Mouse (Mus musculus): ENCODE measurements around the gene Mecr. TPM values are rescaled to one million over a fixed set of nuclear protein-coding genes. Genes with fewer than 3 reads are reported as not detected.

The Mecr gene
- polyA plus RNA-seq, 1 experiment from 2014 or later, result 29.9 TPM

- Histone ChIP-seq H3K27me3 (ENCODE audit: control insufficient read depth, insufficient read depth, low read length) (no peaks in the 10 kb centered on the region), H3K4me3 (replicated peaks; ENCODE audit: low read depth, low read length) (no peak overlapping the region), H3K9me3 (ENCODE audit: control insufficient read depth, low read length) (no peaks in the 10 kb centered on the region), H3K4me1 (ENCODE audit: control insufficient read depth, insufficient read depth, low read length) (peaks cover 14% of the 10 kb centered on the region; the same call in 1 of the 2 replicates), H3K36me3 (ENCODE audit: control insufficient read depth, insufficient read depth, low read length) (peaks cover 21% of the 10 kb centered on the region), H3K4me2 (ENCODE audit: low read length) (no peak overlapping the region), H3K27ac (replicated peaks; ENCODE audit: low read depth, low read length) (no peak overlapping the region), H3K9ac (replicated peaks; ENCODE audit: low read length) (no peak overlapping the region)
- DNase-seq, result no peak
- WGBS, result 75% methylated on average over 6 of the region's 6 CpGs
- no peak for ATAC-seq (ENCODE audit: low FRiP score, low TSS enrichment)
Measured at GRCm38 (mm10) chr4:131906423-131906822, 63.2 kb downstream of the Mecr start.

- Histone ChIP-seq H3K4me3 (replicated peaks; ENCODE audit: low read depth, low read length) (no peak overlapping the region), H3K4me1 (ENCODE audit: control insufficient read depth, insufficient read depth, low read length) (peaks cover 14% of the 10 kb centered on the region; the same call in 1 of the 2 replicates), H3K27ac (replicated peaks; ENCODE audit: low read depth, low read length) (no peak overlapping the region), H3K4me2 (ENCODE audit: low read length) (no peak overlapping the region), H3K9ac (replicated peaks; ENCODE audit: low read length) (no peak overlapping the region), H3K36me3 (ENCODE audit: control insufficient read depth, insufficient read depth, low read length) (peaks cover 11% of the 10 kb centered on the region), H3K9me3 (ENCODE audit: control insufficient read depth, low read length) (no peaks in the 10 kb centered on the region), H3K27me3 (ENCODE audit: control insufficient read depth, insufficient read depth, low read length) (peaks cover 5% of the 10 kb centered on the region; the same call in 1 of the 2 replicates)
- no peak for DNase-seq
- no peak for ATAC-seq (ENCODE audit: low FRiP score, low TSS enrichment)
- 95% methylated on average over 3 of the region's 3 CpGs for WGBS
Measured at GRCm38 (mm10) chr4:131907912-131908311, 64.6 kb downstream of the Mecr start.

- peak overlapping the region; percentile 13; the same call in 1 of the 2 replicates for H3K4me2 ChIP-seq (ENCODE audit: low read length)
- peaks cover 19% of the 10 kb centered on the region for H3K4me1 ChIP-seq (ENCODE audit: control insufficient read depth, insufficient read depth, low read length)
- WGBS, result 16% methylated on average over 19 of the region's 21 CpGs
- H3K4me3 ChIP-seq (replicated peaks; ENCODE audit: low read depth, low read length), result no peak overlapping the region
- no peak for ATAC-seq (ENCODE audit: low FRiP score, low TSS enrichment)
- no peaks in the 10 kb centered on the region for H3K36me3 ChIP-seq (ENCODE audit: control insufficient read depth, insufficient read depth, low read length)
- peaks cover 25% of the 10 kb centered on the region for H3K27me3 ChIP-seq (ENCODE audit: control insufficient read depth, insufficient read depth, low read length)
- DNase-seq, result peak; percentile 63
- H3K27ac ChIP-seq (replicated peaks; ENCODE audit: low read depth, low read length), result no peak overlapping the region
- no peak overlapping the region for H3K9ac ChIP-seq (replicated peaks; ENCODE audit: low read length)
- H3K9me3 ChIP-seq (ENCODE audit: control insufficient read depth, low read length), result no peaks in the 10 kb centered on the region
Measured at GRCm38 (mm10) chr4:131910237-131910994, 67.1 kb downstream of the Mecr start.

- WGBS, result 62% methylated on average over 3 of the region's 5 CpGs
- Histone ChIP-seq H3K9me3 (ENCODE audit: control insufficient read depth, low read length) (no peaks in the 10 kb centered on the region), H3K36me3 (ENCODE audit: control insufficient read depth, insufficient read depth, low read length) (no peaks in the 10 kb centered on the region), H3K4me3 (replicated peaks; ENCODE audit: low read depth, low read length) (no peak overlapping the region), H3K4me2 (ENCODE audit: low read length) (no peak overlapping the region), H3K27ac (replicated peaks; ENCODE audit: low read depth, low read length) (no peak overlapping the region), H3K4me1 (ENCODE audit: control insufficient read depth, insufficient read depth, low read length) (peaks cover 21% of the 10 kb centered on the region), H3K27me3 (ENCODE audit: control insufficient read depth, insufficient read depth, low read length) (peaks cover 34% of the 10 kb centered on the region), H3K9ac (replicated peaks; ENCODE audit: low read length) (no peak overlapping the region)
- ATAC-seq (ENCODE audit: low FRiP score, low TSS enrichment), result no peak
- DNase-seq, result no peak
Measured at GRCm38 (mm10) chr4:131911521-131911920, 68.3 kb downstream of the Mecr start.

GRCm38 (mm10) chr4:131913526-131913925 lies 70.3 kb downstream of the Mecr start:
- no peak overlapping the region for H3K27ac ChIP-seq (replicated peaks; ENCODE audit: low read depth, low read length)
- H3K27me3 ChIP-seq (ENCODE audit: control insufficient read depth, insufficient read depth, low read length), result peaks cover 52% of the 10 kb centered on the region
- H3K4me1 ChIP-seq (ENCODE audit: control insufficient read depth, insufficient read depth, low read length), result peaks cover 21% of the 10 kb centered on the region
- no peak for ATAC-seq (ENCODE audit: low FRiP score, low TSS enrichment)
- no peak overlapping the region for H3K4me2 ChIP-seq (ENCODE audit: low read length)
- no peaks in the 10 kb centered on the region for H3K36me3 ChIP-seq (ENCODE audit: control insufficient read depth, insufficient read depth, low read length)
- no peak overlapping the region for H3K9ac ChIP-seq (replicated peaks; ENCODE audit: low read length)
- WGBS, result 53% methylated on average over 10 of the region's 10 CpGs
- no peak for DNase-seq
- no peaks in the 10 kb centered on the region for H3K9me3 ChIP-seq (ENCODE audit: control insufficient read depth, low read length)
- H3K4me3 ChIP-seq (replicated peaks; ENCODE audit: low read depth, low read length), result no peak overlapping the region

- ATAC-seq (ENCODE audit: low FRiP score, low TSS enrichment), result no peak
- Histone ChIP-seq H3K4me1 (ENCODE audit: control insufficient read depth, insufficient read depth, low read length) (peaks cover 23% of the 10 kb centered on the region), H3K4me3 (replicated peaks; ENCODE audit: low read depth, low read length) (no peak overlapping the region), H3K27ac (replicated peaks; ENCODE audit: low read depth, low read length) (no peak overlapping the region), H3K9me3 (ENCODE audit: control insufficient read depth, low read length) (no peaks in the 10 kb centered on the region), H3K27me3 (ENCODE audit: control insufficient read depth, insufficient read depth, low read length) (peaks cover 58% of the 10 kb centered on the region), H3K9ac (replicated peaks; ENCODE audit: low read length) (no peak overlapping the region), H3K36me3 (ENCODE audit: control insufficient read depth, insufficient read depth, low read length) (no peaks in the 10 kb centered on the region), H3K4me2 (ENCODE audit: low read length) (no peak overlapping the region)
- WGBS, result 7% methylated on average over 9 of the region's 9 CpGs
- DNase-seq, result no peak
Measured at GRCm38 (mm10) chr4:131914046-131914643, 70.9 kb downstream of the Mecr start.

- Histone ChIP-seq H3K4me2 (ENCODE audit: low read length) (peak overlapping the region; percentile 54), H3K9me3 (ENCODE audit: control insufficient read depth, low read length) (no peaks in the 10 kb centered on the region), H3K36me3 (ENCODE audit: control insufficient read depth, insufficient read depth, low read length) (no peaks in the 10 kb centered on the region), H3K27me3 (ENCODE audit: control insufficient read depth, insufficient read depth, low read length) (peaks cover 67% of the 10 kb centered on the region), H3K27ac (replicated peaks; ENCODE audit: low read depth, low read length) (no peak overlapping the region), H3K4me3 (replicated peaks; ENCODE audit: low read depth, low read length) (peak overlapping the region; percentile 17), H3K4me1 (ENCODE audit: control insufficient read depth, insufficient read depth, low read length) (peaks cover 21% of the 10 kb centered on the region), H3K9ac (replicated peaks; ENCODE audit: low read length) (no peak overlapping the region)
- WGBS, result 1% methylated on average over 31 of the region's 31 CpGs
- peak; percentile 65 for DNase-seq
- no peak for ATAC-seq (ENCODE audit: low FRiP score, low TSS enrichment)
Measured at GRCm38 (mm10) chr4:131914891-131915469, 71.7 kb downstream of the Mecr start.

- H3K36me3 ChIP-seq (ENCODE audit: control insufficient read depth, insufficient read depth, low read length), result no peaks in the 10 kb centered on the region
- H3K4me1 ChIP-seq (ENCODE audit: control insufficient read depth, insufficient read depth, low read length), result peaks cover 15% of the 10 kb centered on the region
- ATAC-seq (ENCODE audit: low FRiP score, low TSS enrichment) (no peak), DNase-seq (no peak)
- 16% methylated on average over 13 of the region's 13 CpGs for WGBS
- no peak overlapping the region for H3K27ac ChIP-seq (replicated peaks; ENCODE audit: low read depth, low read length)
- H3K9ac ChIP-seq (replicated peaks; ENCODE audit: low read length), result no peak overlapping the region
- H3K4me3 ChIP-seq (replicated peaks; ENCODE audit: low read depth, low read length), result no peak overlapping the region
- peaks cover 76% of the 10 kb centered on the region for H3K27me3 ChIP-seq (ENCODE audit: control insufficient read depth, insufficient read depth, low read length)
- no peaks in the 10 kb centered on the region for H3K9me3 ChIP-seq (ENCODE audit: control insufficient read depth, low read length)
- peak overlapping the region; percentile 54; the same call in 1 of the 2 replicates for H3K4me2 ChIP-seq (ENCODE audit: low read length)
Measured at GRCm38 (mm10) chr4:131915821-131916328, 72.6 kb downstream of the Mecr start.

Data from midbrain, embryonic 14.5 days (tissue).